Mouse (Mus musculus): ENCODE measurements around the gene Eef1akmt4.

DNA sequence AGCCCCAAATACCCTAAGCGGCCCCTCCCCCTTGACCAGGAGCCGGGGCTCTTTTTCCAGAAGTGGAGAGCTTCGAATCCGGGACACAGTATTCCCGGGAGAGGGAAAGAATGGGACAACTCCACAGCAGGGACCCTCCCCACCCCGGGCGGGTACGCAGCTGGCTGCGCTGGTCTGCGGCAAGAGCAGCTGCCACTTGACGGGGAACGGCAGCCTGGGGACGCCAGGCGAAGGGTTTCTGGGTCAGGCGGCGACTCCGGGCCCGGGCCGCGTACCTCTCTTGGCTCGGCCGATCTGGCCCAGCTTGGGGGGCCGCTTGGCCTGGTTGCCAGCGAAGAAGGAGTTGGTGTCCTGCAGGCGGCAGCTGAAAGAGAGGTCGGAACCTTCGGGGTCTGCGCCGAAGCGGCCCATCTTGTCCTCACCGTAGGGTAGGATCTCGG, 9.4 kb downstream of the Eef1akmt4 start:
- no peak for TF ChIP-seq POLR2A (IDR thresholded peaks at IDR 0.05; ENCODE audit: low read depth, low read length)
- no peak for TF ChIP-seq CTCF (IDR thresholded peaks at IDR 0.05; ENCODE audit: extremely low read depth, insufficient read depth, insufficient read length, insufficient replicate concordance)
